Mouse (Mus musculus): ENCODE measurements around the gene Sh3bp5. TPM values are rescaled to one million over a fixed set of nuclear protein-coding genes. Genes with fewer than 3 reads are reported as not detected.
"Not testable (repeated sequence)": the region's sequence is repeated elsewhere in the genome, so short reads cannot be mapped to it uniquely, and the experiment has no call there.

Sh3bp5 gene
- 34.1 and 39.0 TPM in 2 replicates for polyA plus RNA-seq (2015; fragmentation: Nextera tagmentation; extraction: Ambion mirVana)

GRCm38 (mm10) chr14:31435930-31436693, at the start of gene Sh3bp5:
TSS of gene Sh3bp5 (minus strand) at chr14:31436078.
- no peaks in the 10 kb centered on the region for H3K36me3 ChIP-seq (ENCODE audit: insufficient read depth, low read length)

GRCm38 (mm10) chr14:31482417-31482816, 46.5 kb upstream of the Sh3bp5 start:
- Histone ChIP-seq H3K9ac (replicated peaks; ENCODE audit: low read length) (no peak overlapping the region), H3K9me3 (ENCODE audit: low read length) (no peaks in the 10 kb centered on the region), H3K4me2 (replicated peaks; ENCODE audit: low read depth, low read length) (no peak overlapping the region), H3K4me1 (ENCODE audit: insufficient read depth, low read length) (no peaks in the 10 kb centered on the region), H3K36me3 (ENCODE audit: insufficient read depth, low read length) (peaks cover 63% of the 10 kb centered on the region), H3K27ac (ENCODE audit: low read length) (no peak overlapping the region), H3K4me3 (ENCODE audit: low read length) (no peak overlapping the region), H3K27me3 (ENCODE audit: insufficient read depth, low read length) (no peaks in the 10 kb centered on the region)
- no peak for ATAC-seq (ENCODE audit: low FRiP score, low TSS enrichment)
- WGBS: 91% methylated on average over 5 of the region's 5 CpGs

More at GRCm38 (mm10) chr14:31435930-31436693, at the start of gene Sh3bp5:
- Histone ChIP-seq H3K27me3 (ENCODE audit: insufficient read depth, low read length) (peaks cover 7% of the 10 kb centered on the region; the same call in 1 of the 2 replicates), H3K9ac (replicated peaks; ENCODE audit: low read length) (peak within 1 kb of the TSS; percentile 80), H3K4me2 (replicated peaks; ENCODE audit: low read depth, low read length) (peak within 1 kb of the TSS; percentile 90), H3K4me3 (ENCODE audit: low read length) (peak within 1 kb of the TSS; percentile 70), H3K27ac (ENCODE audit: low read length) (peak within 1 kb of the TSS; percentile 65), H3K4me1 (ENCODE audit: insufficient read depth, low read length) (peaks cover 37% of the 10 kb centered on the region), H3K9me3 (ENCODE audit: low read length) (no peaks in the 10 kb centered on the region)
- 8% methylated on average over 48 of the region's 49 CpGs for WGBS
- peak; percentile 90 for ATAC-seq (ENCODE audit: low FRiP score, low TSS enrichment)

GRCm38 (mm10) chr14:31473297-31473696, 37.4 kb upstream of the Sh3bp5 start:
- H3K9ac ChIP-seq (replicated peaks; ENCODE audit: low read length): no peak overlapping the region
- ATAC-seq (ENCODE audit: low FRiP score, low TSS enrichment): no peak
- H3K9me3 ChIP-seq (ENCODE audit: low read length): no peaks in the 10 kb centered on the region
- H3K4me2 ChIP-seq (replicated peaks; ENCODE audit: low read depth, low read length): no peak overlapping the region
- 80% methylated on average over 2 of the region's 2 CpGs for WGBS
- no peaks in the 10 kb centered on the region for H3K27me3 ChIP-seq (ENCODE audit: insufficient read depth, low read length)
- H3K27ac ChIP-seq (ENCODE audit: low read length): no peak overlapping the region
- H3K36me3 ChIP-seq (ENCODE audit: insufficient read depth, low read length): peaks cover 3% of the 10 kb centered on the region; the same call in 1 of the 2 replicates
- H3K4me3 ChIP-seq (ENCODE audit: low read length): no peak overlapping the region
- H3K4me1 ChIP-seq (ENCODE audit: insufficient read depth, low read length): no peaks in the 10 kb centered on the region

- no peaks in the 10 kb centered on the region for H3K27me3 ChIP-seq (ENCODE audit: insufficient read depth, low read length)
- no peaks in the 10 kb centered on the region for H3K9me3 ChIP-seq (ENCODE audit: low read length)
- H3K4me3 ChIP-seq (ENCODE audit: low read length): no peak overlapping the region
- H3K4me2 ChIP-seq (replicated peaks; ENCODE audit: low read depth, low read length): no peak overlapping the region
- no peak overlapping the region for H3K9ac ChIP-seq (replicated peaks; ENCODE audit: low read length)
- H3K36me3 ChIP-seq (ENCODE audit: insufficient read depth, low read length): 0 out of 2 replicates have a peak, but pooled peaks cover 3% of the 10 kb centered on the region
- no peak for ATAC-seq (ENCODE audit: low FRiP score, low TSS enrichment)
- WGBS: 8% methylated on average over 5 of the region's 5 CpGs
- H3K27ac ChIP-seq (ENCODE audit: low read length): no peak overlapping the region
- H3K4me1 ChIP-seq (ENCODE audit: insufficient read depth, low read length): no peaks in the 10 kb centered on the region
Measured at GRCm38 (mm10) chr14:31472451-31473061, 36.7 kb upstream of the Sh3bp5 start.

- no peak overlapping the region for H3K9ac ChIP-seq (replicated peaks; ENCODE audit: low read length)
- H3K4me3 ChIP-seq (ENCODE audit: low read length): no peak overlapping the region
- no peaks in the 10 kb centered on the region for H3K27me3 ChIP-seq (ENCODE audit: insufficient read depth, low read length)
- no peak overlapping the region for H3K27ac ChIP-seq (ENCODE audit: low read length)
- no peak overlapping the region for H3K4me2 ChIP-seq (replicated peaks; ENCODE audit: low read depth, low read length)
- no peaks in the 10 kb centered on the region for H3K4me1 ChIP-seq (ENCODE audit: insufficient read depth, low read length)
- H3K9me3 ChIP-seq (ENCODE audit: low read length): no peaks in the 10 kb centered on the region
- no peak for ATAC-seq (ENCODE audit: low FRiP score, low TSS enrichment)
- WGBS: 61% methylated on average over 4 of the region's 4 CpGs
- no peaks in the 10 kb centered on the region for H3K36me3 ChIP-seq (ENCODE audit: insufficient read depth, low read length)
Measured at GRCm38 (mm10) chr14:31469711-31470110, 33.8 kb upstream of the Sh3bp5 start.

GRCm38 (mm10) chr14:31464176-31464575, 28.3 kb upstream of the Sh3bp5 start:
- H3K4me1 ChIP-seq (ENCODE audit: insufficient read depth, low read length): no peaks in the 10 kb centered on the region
- no peak overlapping the region for H3K27ac ChIP-seq (ENCODE audit: low read length)
- H3K4me2 ChIP-seq (replicated peaks; ENCODE audit: low read depth, low read length): no peak overlapping the region
- 58% methylated on average over 8 of the region's 8 CpGs for WGBS
- ATAC-seq (ENCODE audit: low FRiP score, low TSS enrichment): no peak
- H3K9me3 ChIP-seq (ENCODE audit: low read length): no peaks in the 10 kb centered on the region
- no peaks in the 10 kb centered on the region for H3K36me3 ChIP-seq (ENCODE audit: insufficient read depth, low read length)
- no peak overlapping the region for H3K9ac ChIP-seq (replicated peaks; ENCODE audit: low read length)
- H3K27me3 ChIP-seq (ENCODE audit: insufficient read depth, low read length): no peaks in the 10 kb centered on the region
- H3K4me3 ChIP-seq (ENCODE audit: low read length): no peak overlapping the region

- no peak overlapping the region for H3K9ac ChIP-seq (replicated peaks; ENCODE audit: low read length)
- H3K4me3 ChIP-seq (ENCODE audit: low read length): no peak overlapping the region
- H3K27ac ChIP-seq (ENCODE audit: low read length): peak overlapping the region; percentile 80
- H3K9me3 ChIP-seq (ENCODE audit: low read length): no peaks in the 10 kb centered on the region
- no peaks in the 10 kb centered on the region for H3K27me3 ChIP-seq (ENCODE audit: insufficient read depth, low read length)
- peaks cover 4% of the 10 kb centered on the region; the same call in 1 of the 2 replicates for H3K4me1 ChIP-seq (ENCODE audit: insufficient read depth, low read length)
- peak; percentile 84 for ATAC-seq (ENCODE audit: low FRiP score, low TSS enrichment)
- H3K36me3 ChIP-seq (ENCODE audit: insufficient read depth, low read length): no peaks in the 10 kb centered on the region
- 72% methylated on average over 6 of the region's 6 CpGs for WGBS
- H3K4me2 ChIP-seq (replicated peaks; ENCODE audit: low read depth, low read length): no peak overlapping the region
Measured at GRCm38 (mm10) chr14:31462886-31463285, 27.0 kb upstream of the Sh3bp5 start.

- not testable (repeated sequence) for H3K27ac ChIP-seq (ENCODE audit: low read length); H3K36me3 ChIP-seq (ENCODE audit: insufficient read depth, low read length); H3K4me1 ChIP-seq (ENCODE audit: insufficient read depth, low read length); H3K9ac ChIP-seq (replicated peaks; ENCODE audit: low read length); H3K27me3 ChIP-seq (ENCODE audit: insufficient read depth, low read length); H3K9me3 ChIP-seq (ENCODE audit: low read length); H3K4me3 ChIP-seq (ENCODE audit: low read length); H3K4me2 ChIP-seq (replicated peaks; ENCODE audit: low read depth, low read length)
- WGBS: 68% methylated on average over 5 of the region's 5 CpGs
- ATAC-seq (ENCODE audit: low FRiP score, low TSS enrichment): 0 out of 2 replicates have a peak, but pooled peaks have one; percentile 39
Measured at GRCm38 (mm10) chr14:31462226-31462625, 26.3 kb upstream of the Sh3bp5 start.

GRCm38 (mm10) chr14:31458006-31458405, 22.1 kb upstream of the Sh3bp5 start:
- no peaks in the 10 kb centered on the region for H3K9me3 ChIP-seq (ENCODE audit: low read length)
- WGBS: 82% methylated on average over 12 of the region's 12 CpGs
- no peak overlapping the region for H3K9ac ChIP-seq (replicated peaks; ENCODE audit: low read length)
- peaks cover 6% of the 10 kb centered on the region; the same call in 1 of the 2 replicates for H3K4me1 ChIP-seq (ENCODE audit: insufficient read depth, low read length)
- H3K4me3 ChIP-seq (ENCODE audit: low read length): no peak overlapping the region
- H3K27ac ChIP-seq (ENCODE audit: low read length): no peak overlapping the region
- no peaks in the 10 kb centered on the region for H3K27me3 ChIP-seq (ENCODE audit: insufficient read depth, low read length)
- ATAC-seq (ENCODE audit: low FRiP score, low TSS enrichment): no peak
- H3K36me3 ChIP-seq (ENCODE audit: insufficient read depth, low read length): no peaks in the 10 kb centered on the region
- no peak overlapping the region for H3K4me2 ChIP-seq (replicated peaks; ENCODE audit: low read depth, low read length)
